In genomic region chr8:114783321-114783720, GRCm38 (mm10) we compare ENCODE assay signal across 17 mouse cellular contexts.
A peak's percentile ranks its signal among the peaks of the same experiment; 100 is the strongest.
DNase-seq lines count a peak whose midpoint lies in the region; TF ChIP-seq lines count a peak whose summit lies in the region.
"Had no signal": no experiment of that assay in that cellular context is flagged by ENCODE, and none has a peak within 500 bp of the region (broad histone marks: within the 10 kb centered on the region; RNA-seq: fewer than 3 reads in every experiment).

No protein-coding gene starts in this region.

- no peak overlapping the region for H3ac ChIP-seq in myocyte (ENCODE audit: control insufficient read depth, insufficient read length)

- DNase-seq in kidney, adult 8-10 months: peak; percentile 42 to 46
- DNase-seq in kidney, postnatal 4 days: no peak
- peak; percentile 40 for DNase-seq in Muller cell, postnatal 12 days (ENCODE audit: inconsistent ontology term)
- DNase-seq in adipocyte (ENCODE audit: low spot score): peak; percentile 65
- DNase-seq in heart, postnatal 25 days (ENCODE audit: low spot score): no peak
- DNase-seq: adrenal gland, postnatal 14 days; cerebellum, adult 11-12 months; cerebellum, adult 9-10 months; cerebellum, postnatal 25 days; gastrocnemius, postnatal 36 days; heart, adult 11 months; heart, postnatal 4 days had no signal

- H3K4me3 ChIP-seq in myocyte: no peak overlapping the region
- H3K4me3 ChIP-seq: embryonic facial prominence, embryonic 12.5 days; forebrain, embryonic 15.5 days; heart, embryonic 13.5 days; hindbrain, embryonic 12.5 days had no signal

- TF ChIP-seq POLR2A in myocyte (IDR thresholded peaks at IDR 0.05; ENCODE audit: insufficient read length, low read depth): no peak

- intact Hi-C loops in heart, postnatal 25 days (cut with DNase I): no loop called here

- H3K79me2 ChIP-seq in myocyte (ENCODE audit: control insufficient read depth, insufficient read depth): no peaks in the 10 kb centered on the region

- H3K4me2 ChIP-seq in myocyte (ENCODE audit: low read depth): no peak overlapping the region
- H3K4me2 ChIP-seq: embryonic facial prominence, embryonic 12.5 days; forebrain, embryonic 15.5 days; heart, embryonic 13.5 days; hindbrain, embryonic 12.5 days had no signal

- no peaks in the 10 kb centered on the region for H3K27me3 ChIP-seq in myocyte (ENCODE audit: control insufficient read depth, insufficient read depth, insufficient read length)
- H3K27me3 ChIP-seq: heart, embryonic 13.5 days; hindbrain, embryonic 12.5 days had no signal

- H3K36me3 ChIP-seq in myocyte (ENCODE audit: control insufficient read depth, insufficient read depth): no peaks in the 10 kb centered on the region
- H3K36me3 ChIP-seq: embryonic facial prominence, embryonic 12.5 days; forebrain, embryonic 15.5 days; heart, embryonic 13.5 days; hindbrain, embryonic 12.5 days had no signal

TF ChIP-seq in myocyte, 11 proteins besides CTCF, POLR2A, EP300 and RAD21:
- TF ChIP-seq MAX (IDR thresholded peaks at IDR 0.05; ENCODE audit: low read depth) (no peak), MYOG (IDR thresholded peaks at IDR 0.05; ENCODE audit: control insufficient read depth in 1 of 3, insufficient read depth in 1 of 3, insufficient read length in 2 of 3, low read depth in 2 of 3) (peak in 2 of 3 experiments; percentile 31 to 60), MYOD1 (IDR thresholded peaks at IDR 0.05; ENCODE audit: control insufficient read depth in 1 of 3, insufficient read length in 2 of 3, low read depth in 2 of 3) (peak in 1 of 3 experiments; percentile 48)

Comparison
In these comparisons a context has a peak if more than half of its experiments do, and no peak if none do; other contexts are left out.
1. DNase-seq: peak in kidney, adult 8-10 months (2 of 2), Muller cell, postnatal 12 days (single experiment) and adipocyte (single experiment); none in kidney, postnatal 4 days (0 of 2) and heart, postnatal 25 days (single experiment).